Mouse (Mus musculus): ENCODE measurements around the gene Trpc4ap.
A peak's percentile ranks its signal among the peaks of the same experiment; 100 is the strongest.

Gene Trpc4ap

GRCm38 (mm10) chr2:155693136-155693535 is 952 bp upstream of the Trpc4ap start:
- no peak for DNase-seq

DNA sequence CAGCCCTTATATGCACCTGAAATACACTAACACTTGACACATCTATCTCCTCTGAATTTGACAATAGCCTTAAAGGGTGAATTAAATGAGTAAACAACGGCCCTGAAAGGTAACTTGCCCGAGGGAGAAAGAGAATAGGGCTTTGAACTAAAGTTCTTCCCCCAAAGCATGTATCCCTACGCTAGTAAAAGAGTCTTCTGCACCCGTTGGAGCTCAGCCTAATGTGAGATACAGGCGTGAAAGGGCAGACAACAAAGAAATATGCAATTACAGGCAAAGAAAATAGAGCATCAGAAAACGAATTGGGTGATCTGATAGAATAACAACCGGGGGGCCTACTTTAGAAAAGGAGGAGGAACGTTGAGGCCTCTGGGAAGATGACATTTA is 855 bp downstream of the Trpc4ap start:
- DNase-seq = no peak

GRCm38 (mm10) chr2:155689211-155689610 is 3.0 kb downstream of the Trpc4ap start:
- DNase-seq = no peak

DNA sequence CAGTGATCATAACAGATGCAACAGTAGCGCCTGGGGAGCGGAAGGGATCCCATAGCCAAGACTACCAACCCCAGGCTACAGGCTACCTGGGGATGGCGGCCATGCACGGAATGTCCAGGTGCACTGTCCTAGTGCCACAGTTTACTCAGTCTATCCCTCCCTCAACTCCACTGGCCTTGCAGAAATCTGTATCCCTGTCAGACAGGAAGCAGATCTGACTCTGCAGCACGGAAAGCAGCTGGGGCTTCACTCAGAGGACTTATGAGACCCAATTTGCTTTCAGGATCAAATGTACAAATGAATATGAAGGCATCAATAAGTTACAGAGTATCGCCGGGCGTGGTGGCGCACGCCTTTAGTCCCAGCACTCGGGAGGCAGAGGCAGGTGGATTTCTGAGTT is 4.4 kb downstream of the Trpc4ap start:
- peak; percentile 40 for DNase-seq

DNA sequence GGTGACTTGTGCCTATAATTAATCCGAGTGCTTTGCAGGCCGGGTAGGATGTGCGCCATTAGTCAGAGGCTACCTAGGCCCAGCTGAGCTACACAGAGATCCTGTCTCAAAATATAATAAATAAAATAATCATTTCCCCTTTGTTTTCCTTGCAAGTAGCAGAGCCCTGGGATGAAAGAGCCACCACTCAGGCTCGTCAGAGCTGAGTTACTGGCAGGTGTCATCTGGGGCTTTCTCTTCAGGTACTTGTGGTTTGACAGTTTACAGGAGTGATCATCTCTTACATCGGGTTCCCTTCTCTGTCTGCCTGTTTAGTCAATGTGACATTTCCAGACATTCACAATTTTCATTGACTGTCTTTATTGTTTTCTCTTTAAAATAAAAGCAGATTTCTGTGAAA is 5.6 kb downstream of the Trpc4ap start:
- no peak for DNase-seq

DNA sequence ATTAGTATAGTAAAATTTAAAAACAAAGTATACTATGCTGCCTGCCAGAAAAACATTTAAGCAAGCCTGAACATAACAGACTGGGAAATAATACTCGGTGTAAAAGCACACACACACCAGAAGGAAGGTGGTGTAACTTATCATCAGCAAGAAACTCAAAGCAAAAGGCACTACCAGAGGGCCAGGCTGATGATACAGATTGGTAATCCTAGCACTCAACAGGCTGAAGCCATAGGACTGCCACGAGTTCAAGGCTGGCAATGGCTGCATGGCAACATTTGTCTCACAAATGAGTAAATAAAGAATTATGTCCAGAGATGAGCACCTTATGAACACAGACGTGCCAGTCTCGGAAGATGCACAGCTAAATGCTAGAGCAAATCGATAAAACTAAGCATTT is 8.4 kb downstream of the Trpc4ap start:
- no peak for DNase-seq

- no peak for DNase-seq
Observed at GRCm38 (mm10) chr2:155683137-155683536, 9.0 kb downstream of the Trpc4ap start.

GRCm38 (mm10) chr2:155681874-155682273 is 10.3 kb downstream of the Trpc4ap start:
- DNase-seq = no peak

DNA sequence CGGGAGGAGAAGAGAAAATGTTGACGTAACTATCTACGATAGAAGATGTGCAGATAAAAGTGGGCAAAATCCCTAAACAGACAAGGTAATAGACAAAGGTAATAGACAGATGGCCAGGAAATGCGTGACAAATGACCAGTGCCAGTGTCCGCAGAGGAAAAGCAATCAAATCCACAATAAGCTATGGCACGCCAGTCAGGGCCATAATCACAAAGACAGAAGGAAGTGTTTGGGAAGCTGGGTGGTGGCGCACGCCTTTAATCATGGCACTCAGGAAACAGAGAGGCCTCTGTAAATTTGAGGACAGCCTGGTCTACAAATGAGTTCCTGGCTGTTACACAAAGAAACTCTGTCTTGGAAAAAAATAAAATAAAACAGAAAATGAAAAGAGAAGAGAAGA is 11.0 kb downstream of the Trpc4ap start:
- DNase-seq = no peak

DNA sequence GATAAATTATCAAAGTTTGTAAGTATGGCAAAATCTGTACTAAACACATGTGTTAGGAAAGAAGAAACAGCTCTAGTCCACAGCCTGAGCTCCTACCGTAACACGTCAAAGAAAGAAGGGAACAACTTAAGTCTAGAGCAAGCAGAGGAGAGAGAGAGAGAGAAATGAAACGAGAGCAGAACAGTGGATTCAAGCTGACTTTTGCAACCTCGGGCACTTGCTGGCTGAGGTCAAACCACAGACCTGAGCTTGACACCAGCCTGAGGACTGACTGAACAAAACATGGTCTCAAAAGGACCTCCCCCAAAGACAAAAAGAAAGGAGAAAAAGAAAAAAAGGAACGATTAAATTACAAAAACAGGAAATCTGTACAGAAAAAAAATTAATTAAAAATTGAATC is 11.6 kb downstream of the Trpc4ap start:
- DNase-seq = peak; percentile 36

DNA sequence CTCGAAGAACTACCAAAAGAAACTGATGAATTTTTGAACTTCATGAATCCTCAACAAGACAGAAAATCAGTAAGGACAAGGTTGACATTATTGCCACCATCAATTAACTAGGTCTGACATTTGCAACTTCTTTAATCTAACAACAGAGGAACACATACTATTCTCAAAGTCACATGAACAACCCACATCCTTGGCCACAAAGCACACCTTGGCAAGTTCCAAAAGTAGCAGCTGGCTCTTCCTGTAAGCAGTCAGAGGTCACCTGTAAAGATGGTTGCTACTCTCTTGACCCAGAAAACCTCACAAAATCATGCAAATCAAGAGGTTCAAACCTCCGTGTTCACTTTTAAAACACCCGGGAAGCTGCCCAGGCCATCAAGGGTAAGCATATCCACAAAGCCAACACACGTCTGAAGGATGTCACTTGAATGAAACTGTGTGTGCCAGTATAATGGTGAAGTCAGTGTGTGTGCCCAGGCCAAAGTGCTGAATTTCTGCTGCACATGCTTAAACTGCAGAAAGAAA is 12.5 kb downstream of the Trpc4ap start:
- DNase-seq = peak; percentile 36

DNA sequence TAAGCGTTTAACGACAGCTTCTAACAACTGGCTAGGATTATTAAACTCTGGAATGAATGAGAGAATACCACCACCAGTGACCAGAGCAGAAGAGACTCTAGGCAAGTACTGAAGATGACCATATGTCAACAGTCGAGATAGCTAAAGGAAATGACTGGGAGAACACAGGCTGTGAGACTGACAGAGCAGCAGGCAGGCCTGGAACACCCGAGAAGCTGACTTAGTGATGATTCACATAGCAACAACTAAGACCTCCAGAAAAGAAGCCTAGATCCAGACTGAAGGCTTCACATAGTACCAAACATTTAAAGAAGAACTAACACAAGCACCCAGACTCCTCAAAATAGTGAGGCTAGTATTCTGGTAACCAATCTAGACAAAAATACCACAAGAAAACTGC is 17.1 kb downstream of the Trpc4ap start:
- DNase-seq = no peak

- peak; percentile 94 for DNase-seq
Observed at GRCm38 (mm10) chr2:155673546-155673945, 18.6 kb downstream of the Trpc4ap start.

DNA sequence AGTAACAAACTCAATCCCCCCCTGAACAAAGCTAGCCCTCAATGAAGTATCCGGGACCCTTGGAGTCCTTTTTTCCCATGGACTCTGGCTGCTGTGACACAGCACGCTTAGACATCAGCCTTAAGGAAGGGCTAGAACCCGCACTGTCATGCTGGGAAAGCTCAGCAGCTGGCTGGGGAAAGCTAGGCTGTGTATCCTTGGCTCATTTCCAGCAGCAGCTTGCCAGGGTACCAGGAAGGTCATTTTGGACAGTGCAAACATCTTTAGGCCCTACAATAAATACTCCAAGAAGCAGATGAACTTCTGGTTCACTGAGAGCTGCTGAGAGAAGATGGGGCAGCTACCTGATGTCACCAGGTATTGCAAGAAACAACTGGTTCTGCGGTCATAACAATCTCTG is 20.9 kb downstream of the Trpc4ap start:
- DNase-seq = no peak

DNA sequence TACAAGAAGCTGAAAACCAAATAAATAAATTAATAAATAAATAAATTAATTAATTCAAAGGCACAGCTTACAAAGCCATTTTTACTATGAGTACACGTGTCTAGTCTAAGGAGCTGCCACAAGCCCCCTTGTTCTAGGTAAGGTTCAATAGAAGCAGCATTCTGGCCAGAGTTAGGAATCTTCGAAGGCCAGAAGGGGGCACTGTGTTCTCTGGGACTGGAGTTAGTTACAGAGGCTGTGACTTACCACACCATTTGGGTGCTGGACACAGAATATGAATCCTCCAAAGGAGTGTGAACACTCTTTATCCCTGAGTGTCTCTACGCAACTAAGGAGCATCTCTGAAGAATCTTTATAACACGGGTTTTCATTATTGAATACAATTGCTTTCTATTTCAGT is 23.7 kb downstream of the Trpc4ap start:
- peak; percentile 79 for DNase-seq

GRCm38 (mm10) chr2:155667881-155668280 is 24.3 kb downstream of the Trpc4ap start:
- DNase-seq = no peak

GRCm38 (mm10) chr2:155663910-155664460 is 28.2 kb downstream of the Trpc4ap start:
- no peak for DNase-seq

GRCm38 (mm10) chr2:155663097-155663496 is 29.1 kb downstream of the Trpc4ap start:
- peak; percentile 72 for DNase-seq

DNA sequence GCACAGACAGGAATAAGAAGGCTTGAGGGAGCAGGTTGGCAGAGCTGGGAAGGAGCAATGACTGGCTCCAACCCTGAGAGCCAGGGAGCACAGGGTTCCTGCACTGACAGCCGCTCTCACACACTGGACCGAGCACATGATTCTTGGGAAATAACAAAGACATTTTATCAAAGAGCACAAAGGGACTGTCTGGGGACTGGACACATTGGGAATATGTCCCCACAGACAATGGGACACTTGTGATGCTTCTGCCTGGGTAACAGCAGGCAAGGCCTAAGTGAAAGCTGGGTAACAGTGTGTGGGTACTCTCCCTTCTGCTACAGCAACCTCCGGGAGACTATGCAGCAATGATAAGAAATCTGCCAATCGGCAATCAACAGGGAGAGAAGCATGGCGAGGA is 29.8 kb downstream of the Trpc4ap start:
- DNase-seq = no peak

DNA sequence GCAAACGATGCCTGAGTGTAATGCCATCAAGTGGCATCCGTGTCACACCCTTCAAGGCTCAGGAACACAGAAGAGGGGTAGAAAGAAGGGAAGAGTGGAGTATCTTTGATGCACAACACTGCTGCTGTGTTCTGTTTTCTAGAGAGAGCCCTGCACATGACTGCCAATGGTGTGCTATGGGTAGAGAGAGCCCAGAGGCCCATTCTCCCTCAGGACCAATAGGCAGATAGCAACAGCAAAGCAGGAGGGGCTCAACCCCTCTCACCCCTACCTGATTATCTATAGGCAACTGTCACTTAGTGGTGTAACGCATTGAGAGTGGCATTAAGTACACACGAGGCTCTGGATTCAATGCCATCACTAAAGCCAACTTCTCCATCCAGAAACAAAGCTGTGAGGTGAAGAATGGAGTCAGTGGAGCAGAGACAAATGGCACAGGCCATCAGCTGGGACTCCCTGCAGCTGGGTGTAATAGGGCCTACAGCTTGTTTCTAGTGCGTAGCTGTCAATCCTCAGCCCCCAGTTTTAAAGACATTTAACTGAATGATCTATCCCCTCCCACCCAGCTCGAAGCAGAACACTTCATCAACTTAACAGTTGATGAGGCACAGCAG is 36.3 kb downstream of the Trpc4ap start:
- no peak for DNase-seq

- no peak for DNase-seq
Observed at GRCm38 (mm10) chr2:155652618-155653017, 39.6 kb downstream of the Trpc4ap start.

DNA sequence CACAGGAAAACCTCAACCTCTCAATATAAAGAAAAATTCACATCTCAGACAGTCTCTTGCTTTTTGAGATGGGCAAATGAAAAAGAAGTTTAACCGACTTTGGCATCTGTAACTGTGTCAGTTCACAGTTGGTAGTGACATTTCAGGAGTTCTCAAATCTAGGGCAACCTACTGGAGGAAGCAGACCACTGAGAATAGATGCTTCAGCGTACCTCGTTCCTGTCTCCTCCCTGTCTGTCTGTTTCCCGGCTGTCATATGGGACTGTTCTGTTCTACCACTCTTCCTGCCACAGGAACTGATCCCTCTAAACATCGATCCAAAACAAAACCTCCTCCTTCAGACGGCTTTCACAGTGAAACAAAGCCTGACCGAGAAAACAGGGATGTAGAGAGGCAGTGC is 46.4 kb downstream of the Trpc4ap start:
- DNase-seq = no peak

DNA sequence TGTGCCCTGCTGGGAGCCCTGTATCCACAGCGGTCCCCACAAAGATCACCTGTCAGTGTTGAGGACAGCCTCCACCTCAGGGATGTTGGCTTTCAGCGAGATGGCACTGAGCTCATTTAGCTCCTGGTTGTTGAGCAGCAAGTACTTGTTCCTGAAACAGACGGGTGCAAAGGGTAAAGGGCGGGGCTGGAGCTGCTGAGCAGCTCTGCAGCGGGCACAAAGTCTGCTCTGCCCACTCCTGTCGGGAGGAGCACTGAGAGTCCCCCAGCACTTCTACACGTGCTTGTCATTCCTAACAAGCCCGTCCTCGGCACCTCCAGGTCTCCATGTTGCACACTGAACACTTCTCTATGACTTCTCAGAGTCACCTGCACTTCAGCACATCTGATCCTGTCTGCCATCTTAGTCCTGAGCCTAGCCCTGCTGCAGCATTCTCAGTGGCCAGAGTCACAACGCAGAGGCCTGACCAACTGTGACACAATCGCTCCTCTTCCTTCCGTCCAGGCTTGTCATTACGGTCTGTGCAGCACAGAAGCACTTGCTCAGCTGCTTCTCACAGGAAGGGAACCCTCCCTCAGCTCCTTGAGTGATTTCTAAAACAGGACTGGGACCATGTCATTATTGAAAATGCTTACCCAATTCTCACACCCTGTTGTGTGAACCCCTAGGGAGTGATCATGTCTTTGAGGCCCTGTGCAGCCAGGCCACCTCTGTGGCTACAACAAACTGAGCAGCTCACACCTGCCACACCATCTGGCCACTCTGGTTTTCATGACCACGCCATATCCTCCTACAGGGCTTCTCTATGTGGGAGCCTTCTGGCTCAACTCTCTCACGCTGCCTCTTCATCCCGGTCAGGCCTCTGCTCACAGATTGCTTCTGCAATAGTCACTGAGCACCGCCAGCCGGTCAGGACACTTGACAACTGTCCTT is 50.4 kb downstream of the Trpc4ap start:
- no peak for DNase-seq

GRCm38 (mm10) chr2:155640656-155641055 is 51.5 kb downstream of the Trpc4ap start:
- no peak for DNase-seq

Measured in thymus, postnatal 4 days (tissue).